Mouse (Mus musculus) urinary bladder, postnatal 10 days (tissue): ENCODE results near the gene Pirt.

Source experiments
- DNase-seq: peaks from one replicate; pipeline ENCODE4 v3.0.0; 2022; ENCODE audit warnings: low spot score

The Pirt gene

DNA sequence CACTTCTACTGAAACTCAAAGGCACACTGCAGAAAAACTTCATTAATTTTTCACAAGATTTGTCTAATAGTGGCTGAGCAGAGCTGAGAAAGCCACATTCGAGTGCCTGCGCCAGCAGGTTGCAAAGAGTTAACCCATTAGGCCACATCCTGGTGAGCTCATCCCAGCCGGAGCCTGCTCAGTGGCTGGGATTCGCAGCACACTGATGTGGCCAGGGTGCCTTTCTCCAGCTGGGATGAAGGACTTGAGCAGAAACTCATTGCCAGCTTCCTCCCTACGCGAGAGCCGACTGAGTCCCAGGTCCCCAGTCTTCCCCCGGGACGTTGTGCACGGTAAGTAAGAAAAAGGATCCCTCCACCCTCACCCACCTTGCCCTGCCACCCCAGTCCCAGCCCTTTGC lies at the start of gene Pirt:
Gene Pirt, plus strand, starts transcription at position 171 of the 400 bp plus-strand sequence.
- no peak for DNase-seq

DNA sequence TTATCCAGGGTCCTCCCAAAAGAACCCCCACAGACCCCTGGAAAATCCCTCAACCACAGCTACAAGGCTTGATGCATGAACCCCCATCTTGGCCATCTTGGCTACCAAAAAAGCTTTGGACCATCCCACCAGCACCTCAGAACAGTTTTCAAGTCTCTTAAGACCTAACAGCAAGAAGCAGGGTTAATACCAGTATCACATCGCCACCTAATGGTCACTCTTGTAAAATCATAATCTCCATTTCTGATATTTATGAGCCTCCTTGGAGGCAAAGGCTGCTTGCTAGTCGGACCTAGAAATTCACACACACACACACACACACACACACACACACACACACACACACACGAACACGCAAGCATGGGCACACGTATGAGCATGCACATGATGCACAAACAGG lies 40.1 kb upstream of the Pirt start:
- DNase-seq, result no peak

DNA sequence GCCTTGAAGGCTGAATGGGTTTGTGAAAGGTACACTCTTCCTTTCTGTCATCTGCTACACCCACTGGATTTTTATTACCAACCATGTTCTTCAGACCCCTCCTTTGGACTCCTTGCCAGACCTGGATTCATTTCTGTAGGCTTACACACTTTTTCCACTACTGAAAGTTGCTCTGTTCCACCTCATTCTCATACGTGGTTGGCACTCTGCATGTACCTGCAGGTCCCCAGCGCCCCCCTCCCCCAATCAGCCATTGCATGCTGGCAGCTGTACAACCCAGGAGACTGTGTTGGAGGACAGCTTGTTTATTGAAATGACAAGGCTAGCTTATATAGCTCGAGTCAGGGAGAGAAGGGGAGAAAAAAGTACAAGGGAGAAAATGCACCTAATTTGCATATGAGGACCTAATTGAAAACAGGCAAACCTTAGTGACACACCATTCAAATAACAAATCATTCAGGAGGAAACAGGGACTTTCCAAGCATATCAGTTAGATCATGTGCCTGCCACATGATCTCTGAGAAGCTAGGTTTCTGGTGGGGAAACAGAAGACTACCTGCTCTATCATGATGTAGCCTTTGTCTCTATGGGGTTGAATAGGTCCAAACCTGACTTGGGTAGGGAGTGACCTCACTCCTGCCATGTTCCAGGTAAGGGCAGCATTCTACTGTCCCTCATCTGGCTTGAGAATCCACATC lies 38.9 kb upstream of the Pirt start:
- no peak for DNase-seq

DNA sequence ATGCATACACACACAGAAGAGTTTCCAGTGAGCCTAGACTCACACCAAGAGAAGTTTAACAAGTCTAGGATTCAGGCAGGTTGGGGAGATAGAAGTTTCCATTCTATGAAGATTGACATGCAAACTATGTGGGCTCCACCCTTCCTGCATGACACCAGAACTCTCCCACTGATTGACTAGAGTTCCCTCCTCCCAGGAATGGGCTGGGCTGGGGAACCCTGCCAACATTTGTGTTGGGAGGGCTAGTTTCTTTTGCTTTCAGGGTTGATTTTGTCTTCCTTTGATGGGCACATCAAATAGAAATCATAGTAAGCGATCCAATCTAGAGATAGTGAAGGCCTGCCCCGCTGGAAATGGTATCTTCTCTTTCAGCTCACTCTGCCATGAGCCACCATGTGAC lies 30.5 kb upstream of the Pirt start:
- no peak for DNase-seq

DNA sequence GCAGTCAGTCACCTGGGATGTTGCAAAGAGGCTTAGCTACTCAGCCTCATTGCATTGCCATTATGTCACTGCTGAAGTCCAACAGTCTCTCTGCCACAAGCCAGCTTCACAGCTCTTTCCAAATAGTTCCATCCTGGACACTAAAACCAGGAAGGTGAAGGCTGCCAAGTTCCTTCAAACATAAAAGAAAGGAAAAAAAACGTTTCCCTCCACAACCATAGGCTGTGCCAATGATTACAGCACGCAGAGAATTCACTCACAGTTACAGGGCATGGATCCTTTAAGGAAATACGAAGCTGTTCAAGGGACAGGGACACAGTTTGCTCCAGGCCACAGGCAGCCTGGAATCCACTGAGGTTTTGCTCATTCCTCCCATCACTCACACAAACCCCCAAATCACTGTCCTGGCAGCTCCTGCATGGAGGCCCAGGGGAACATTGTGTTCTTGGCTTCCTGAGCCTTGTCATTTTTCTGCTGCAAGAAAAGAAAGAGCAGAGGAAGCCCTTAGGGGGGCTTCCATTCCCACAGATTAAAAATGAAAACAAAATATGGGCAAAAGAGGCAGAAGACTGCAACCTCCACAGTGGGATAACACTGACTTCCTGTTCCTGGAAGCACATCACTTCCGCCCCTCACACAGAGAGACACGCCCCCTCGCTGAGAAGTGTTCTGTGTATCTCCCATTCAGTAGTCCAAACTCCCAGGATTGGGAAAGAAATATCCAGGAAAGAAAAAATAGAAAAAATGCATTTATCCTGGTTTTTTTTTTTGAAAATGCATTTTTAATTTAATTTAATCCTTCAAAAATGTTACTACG lies 29.3 kb upstream of the Pirt start:
- DNase-seq, result no peak

DNA sequence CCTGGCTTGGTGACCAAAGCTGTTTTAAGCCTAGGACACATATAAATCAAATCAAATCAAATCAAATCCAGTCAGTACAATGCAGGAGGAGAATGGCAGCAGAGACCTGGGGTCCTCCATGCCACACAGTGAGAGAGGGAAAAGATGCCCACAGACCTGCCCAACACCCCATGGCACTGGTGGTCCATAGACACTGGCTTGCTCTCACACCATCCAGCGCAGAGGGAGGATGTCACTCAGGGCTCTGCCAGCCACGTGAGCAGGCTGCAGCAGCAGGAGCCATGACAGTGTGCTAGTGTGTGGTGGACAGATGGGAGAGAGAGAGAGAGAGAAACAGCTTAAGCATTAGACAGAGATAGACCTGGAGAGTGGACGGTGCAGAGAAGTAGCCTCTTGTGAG lies 19.2 kb upstream of the Pirt start:
- DNase-seq, result no peak

DNA sequence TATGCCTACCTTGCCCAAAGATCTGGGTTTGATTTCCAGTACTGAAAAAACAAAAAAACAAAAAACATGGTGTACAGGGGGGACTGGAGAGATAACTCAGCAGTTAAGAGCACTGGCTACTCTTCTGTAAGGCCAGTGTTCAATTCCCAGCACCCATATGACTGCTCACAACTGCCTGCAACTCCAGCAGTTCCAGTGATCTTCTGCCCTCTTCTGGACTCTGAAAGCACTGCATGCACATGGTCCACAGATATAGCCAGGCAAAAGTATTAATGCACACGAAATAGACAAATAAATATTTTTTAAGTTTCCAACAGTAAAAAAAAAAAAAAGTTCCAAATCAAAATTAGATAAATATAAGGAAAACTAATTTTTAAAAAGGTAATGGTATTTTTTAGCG lies 13.0 kb upstream of the Pirt start:
- DNase-seq, result no peak

DNA sequence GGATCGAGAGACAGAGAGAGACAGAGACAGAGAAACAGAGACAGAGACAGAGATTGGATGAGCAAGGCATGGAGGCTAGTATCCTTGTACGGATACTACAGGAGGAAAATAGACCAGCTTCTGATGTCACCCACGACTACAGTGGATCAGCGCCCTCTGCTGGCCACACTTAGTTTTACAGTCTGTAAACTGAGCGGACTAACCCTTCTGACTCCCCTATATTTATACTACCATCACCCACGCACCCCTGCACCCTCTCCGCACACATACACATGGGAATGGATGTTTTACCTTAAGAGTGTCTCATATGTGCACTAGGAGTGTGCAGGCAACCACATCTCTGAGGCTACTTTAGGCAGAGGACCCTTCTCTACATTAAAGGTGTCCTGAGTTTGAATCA lies 12.4 kb upstream of the Pirt start:
- no peak for DNase-seq

DNA sequence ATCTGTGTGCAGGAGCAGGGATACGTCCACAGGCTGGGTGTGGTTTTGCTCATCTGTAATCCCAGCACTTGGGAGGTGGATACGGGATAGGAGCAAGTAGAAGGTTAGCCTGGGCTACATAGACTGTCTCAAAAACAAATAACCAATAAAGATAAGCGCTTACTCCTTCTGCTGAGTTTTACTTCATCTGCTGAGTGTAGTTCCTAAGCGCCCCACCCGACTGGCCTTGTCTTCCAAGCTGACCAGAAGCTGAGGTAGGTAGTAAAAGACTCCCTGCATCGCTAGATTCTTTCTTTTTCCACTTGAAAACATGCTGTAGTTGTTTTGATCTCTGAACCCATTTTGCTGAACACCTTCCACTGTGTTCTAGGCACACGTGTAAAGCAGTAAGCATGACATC lies 9.0 kb upstream of the Pirt start:
- DNase-seq, result no peak

DNA sequence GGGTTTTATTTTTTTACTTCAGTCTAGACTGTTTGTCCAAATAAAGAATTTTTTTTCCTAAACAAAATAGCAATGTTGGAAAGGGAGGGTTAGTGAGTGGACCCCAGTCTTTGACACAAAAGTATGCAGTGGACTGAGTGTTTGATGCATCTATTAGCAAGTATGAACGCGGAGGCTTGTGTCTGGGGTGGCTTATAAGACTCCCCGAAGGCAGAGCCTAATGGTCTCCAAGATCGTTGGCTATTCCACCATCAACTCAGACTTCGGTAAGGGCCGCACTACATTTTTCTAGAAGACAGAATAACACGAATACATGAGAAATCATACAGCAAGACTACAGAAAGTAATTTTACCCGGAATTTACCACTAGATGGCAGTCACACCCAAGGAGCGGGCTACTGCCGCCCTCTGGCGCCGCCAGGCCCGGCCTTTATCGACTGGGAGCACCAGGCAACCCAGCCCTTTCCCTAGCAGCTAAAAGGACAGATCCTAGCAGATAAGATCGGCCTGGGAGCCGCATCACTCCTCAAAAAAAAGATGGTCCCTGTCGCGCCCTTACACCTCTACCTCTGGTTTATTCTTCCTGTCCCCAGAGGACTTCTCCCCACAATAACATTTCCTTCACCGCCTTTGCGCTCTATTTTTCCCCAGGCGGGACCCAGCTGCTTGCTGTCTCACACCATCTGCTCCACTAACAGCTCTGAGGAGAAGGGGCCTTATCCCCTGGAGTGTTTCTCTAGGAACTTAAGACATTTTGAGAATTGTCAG lies 6.0 kb upstream of the Pirt start:
- no peak for DNase-seq

DNA sequence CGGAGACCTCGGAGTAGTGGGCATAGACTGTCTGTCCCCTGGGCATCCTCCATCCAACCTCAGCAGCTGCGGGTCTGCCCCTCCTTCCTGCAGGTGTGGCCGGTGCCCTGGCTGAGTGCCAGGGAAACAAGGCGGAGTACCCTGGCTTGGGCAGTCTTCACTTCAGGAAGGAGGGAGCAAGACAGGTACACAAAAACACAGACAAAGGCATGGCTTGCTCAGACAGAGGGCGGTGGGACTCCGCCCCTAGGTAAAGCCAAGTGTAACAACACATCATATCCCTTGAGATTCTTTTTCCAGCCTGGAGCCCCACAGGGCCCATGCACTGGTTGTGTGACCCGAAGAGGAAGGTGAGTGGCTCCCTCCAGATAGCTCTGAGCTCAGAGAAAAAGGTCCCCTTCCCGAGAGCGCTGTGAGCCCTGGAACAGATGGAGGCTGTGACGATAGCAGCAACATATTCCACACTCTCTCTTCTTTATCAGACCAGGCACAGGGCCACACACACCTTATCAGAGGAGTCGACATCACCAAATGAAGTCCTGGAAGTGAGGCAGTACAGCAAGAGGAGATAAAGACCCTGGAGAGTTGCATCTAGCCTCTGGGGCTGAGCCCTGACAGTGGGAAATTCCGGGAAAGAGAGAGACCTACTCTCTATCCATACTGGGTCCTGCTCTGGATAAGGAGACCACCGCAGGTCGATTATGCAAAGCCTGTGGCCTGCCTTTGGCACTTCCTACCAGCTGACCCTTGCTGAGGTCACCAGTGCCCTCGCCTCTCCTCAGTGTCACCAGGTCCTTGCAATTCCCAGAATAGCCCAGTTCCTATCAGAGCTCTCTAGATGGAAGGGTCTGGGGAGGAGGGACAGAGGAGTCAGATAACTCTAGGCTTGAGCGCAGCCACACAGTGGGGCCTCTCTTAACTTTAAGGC lies 1.0 kb downstream of the Pirt start:
- no peak for DNase-seq

DNA sequence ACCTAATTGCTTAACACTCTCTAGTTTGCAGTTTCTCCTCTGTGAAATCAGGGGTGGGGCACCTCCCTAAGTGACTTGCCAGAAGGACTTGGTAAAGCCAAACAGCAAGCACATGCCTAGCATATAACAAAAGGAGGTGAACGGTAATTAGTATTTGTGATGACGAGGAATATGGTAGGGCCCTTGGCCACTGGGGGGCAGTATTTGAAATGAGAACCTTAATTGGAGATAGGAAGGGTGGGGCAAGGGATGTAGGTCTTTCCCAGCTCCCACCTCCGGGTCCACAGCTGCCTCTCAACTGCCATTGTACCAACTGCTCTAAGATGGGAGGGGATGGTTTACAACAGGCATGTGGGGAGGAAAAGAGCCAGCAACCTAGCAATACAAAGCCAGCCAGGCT lies 2.5 kb downstream of the Pirt start:
- no peak for DNase-seq

DNA sequence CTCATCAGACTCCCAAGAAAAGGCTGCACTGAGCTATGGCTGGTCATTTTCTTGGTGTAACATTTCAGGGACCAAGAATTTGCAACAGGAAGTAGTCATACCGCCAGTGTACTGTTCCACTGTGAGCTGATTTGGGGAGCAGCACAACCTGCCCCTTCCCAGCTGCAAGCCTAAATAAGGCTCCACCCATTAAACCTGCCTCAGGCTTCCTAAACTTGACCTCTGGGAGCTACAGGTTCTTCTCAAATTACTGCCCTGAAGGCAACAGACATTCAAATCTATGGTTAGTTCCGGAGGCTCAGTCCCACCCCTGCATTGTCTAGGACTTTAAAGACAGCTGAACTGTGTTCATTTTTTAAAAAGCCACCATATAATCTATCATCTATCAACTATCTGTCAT lies 8.2 kb downstream of the Pirt start:
- no peak for DNase-seq

DNA sequence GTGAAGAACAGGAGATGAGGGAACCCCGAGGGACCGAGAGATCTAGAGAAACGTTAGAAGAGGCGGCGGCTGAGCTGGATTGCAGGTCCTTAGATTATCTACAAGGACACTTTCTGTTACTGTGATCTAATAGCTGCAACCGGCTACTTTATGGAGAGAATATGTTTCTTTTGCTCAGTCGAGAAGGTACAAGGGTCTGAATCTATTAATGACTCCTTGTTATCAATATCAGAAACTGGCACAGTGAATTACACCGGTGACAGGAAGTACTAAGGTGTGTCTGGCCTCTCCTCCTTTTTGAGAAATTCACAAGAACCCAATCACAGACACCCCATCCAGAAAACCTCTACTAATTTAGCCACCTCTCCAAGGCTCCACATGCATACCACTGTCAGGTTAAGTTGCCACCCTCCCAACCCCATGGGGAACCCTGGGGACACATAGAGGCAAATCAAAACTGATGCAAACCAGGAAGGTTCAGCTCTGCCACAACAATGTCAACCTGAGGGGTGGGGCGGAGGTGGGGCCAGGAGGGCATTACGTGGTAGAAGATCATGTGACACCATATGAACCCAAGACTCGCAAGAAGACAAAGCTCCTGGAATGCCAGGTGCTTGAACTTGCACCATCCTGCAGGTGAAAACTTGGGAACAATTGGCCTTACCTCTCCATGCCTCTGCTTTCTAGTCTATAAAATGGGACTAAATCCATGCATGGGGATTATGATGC lies 12.5 kb downstream of the Pirt start:
- no peak for DNase-seq

DNA sequence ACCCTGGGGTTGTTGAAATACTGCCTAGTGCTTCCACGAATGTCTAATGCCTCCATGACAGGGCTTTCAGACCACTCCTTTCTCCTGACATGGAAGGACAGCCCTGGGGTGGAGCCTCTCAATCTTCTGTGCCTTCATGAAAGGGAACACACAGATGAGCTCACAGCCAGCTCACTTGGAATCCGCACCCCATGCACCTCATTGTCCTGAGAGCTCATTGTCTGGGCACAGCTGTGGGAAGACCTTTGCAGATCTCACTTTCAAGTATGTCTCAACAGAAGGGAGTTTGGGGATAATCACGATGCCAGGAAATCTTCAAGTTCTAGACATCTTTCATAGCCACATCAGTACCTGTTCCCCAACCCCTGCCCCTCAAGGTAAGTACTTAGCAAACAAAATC lies 16.5 kb downstream of the Pirt start:
- no peak for DNase-seq

DNA sequence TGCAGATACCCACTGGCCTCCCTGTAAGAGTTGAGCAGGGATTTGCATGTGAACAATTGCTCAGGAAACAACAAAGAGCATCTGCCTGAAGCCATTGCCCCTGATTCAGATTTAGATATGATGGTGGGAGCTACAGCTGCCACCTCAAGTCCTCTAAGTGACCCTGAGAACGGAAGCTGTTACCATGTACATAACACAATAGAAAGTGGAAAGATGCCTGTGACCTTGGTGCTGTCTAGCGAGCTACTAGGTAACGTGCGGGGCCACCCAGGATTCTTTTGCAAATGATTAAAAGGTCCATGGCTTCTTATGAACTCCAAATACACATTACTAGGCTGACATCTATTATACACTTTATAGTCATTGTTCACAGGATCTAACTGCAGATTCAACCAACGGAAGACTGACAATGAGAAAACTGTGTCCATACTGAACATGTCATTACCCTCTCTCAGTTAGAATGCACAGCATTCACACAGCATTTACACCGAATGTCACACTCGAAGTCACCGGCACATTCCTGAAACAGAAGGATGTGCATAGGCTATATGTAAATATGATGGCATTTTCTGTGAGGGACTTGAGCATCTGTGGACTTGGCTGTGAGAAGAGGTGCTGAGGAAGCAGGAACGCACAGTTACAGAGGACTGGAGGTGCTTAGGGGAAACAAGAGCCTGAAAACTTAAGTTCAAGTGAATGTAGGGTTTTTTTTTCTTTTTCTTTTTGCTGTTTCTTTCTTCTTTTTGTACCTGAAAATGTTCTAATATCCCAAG lies 21.2 kb downstream of the Pirt start:
- DNase-seq, result no peak

DNA sequence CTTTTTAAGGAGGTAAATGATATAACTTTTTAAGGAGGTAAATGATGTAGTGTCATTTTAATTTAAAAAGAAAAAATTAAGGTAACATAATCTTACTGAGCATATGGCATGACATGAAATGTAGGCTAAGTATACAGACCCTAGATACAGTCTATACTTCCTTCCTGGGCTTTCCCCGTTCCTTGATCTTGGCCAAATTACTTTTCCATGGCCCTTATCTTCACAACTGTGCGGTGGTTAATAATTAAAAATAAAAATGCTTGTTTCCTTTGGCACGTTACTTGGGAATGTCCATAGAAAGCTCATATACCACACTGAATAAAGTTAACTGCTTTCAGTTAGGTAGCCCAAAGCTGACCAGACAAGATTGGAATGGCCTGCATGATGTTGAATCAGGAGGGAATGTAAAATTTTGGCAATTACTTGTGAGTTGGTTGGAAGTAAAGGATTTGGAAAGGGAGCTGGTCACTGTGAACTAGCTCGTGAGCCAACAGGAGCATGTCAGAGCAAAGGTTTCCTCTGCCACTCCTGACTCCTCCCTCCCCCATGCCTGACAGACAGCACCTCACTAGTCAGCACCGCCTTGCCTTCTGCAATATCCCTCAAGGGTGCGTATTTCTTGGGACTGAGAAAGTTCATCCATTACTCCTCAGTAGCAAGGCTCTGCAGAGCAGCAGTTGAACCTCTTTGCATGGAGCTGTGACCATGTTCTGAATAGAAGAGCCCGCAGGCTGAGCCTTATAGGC lies 22.8 kb downstream of the Pirt start:
- DNase-seq, result no peak

DNA sequence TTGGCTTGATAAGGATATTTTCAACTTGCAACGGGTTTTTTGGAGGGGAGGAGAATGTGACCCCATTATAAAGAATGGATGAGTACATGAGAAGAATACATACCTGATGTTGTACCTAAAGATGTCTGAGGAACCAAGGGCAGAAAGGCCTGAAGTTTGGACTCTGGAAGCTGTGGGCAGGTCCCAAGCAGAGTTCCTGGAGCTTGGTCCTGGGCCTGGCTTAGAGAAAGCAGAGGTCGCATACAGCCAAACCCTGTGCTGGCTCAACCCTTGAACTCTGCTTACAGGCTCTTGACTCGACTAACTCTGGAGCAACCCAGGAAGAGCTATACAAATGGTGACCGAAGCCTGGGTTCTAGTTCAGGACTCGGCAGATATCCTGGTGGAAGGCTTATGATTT lies 30.2 kb downstream of the Pirt start:
- DNase-seq, result no peak

DNA sequence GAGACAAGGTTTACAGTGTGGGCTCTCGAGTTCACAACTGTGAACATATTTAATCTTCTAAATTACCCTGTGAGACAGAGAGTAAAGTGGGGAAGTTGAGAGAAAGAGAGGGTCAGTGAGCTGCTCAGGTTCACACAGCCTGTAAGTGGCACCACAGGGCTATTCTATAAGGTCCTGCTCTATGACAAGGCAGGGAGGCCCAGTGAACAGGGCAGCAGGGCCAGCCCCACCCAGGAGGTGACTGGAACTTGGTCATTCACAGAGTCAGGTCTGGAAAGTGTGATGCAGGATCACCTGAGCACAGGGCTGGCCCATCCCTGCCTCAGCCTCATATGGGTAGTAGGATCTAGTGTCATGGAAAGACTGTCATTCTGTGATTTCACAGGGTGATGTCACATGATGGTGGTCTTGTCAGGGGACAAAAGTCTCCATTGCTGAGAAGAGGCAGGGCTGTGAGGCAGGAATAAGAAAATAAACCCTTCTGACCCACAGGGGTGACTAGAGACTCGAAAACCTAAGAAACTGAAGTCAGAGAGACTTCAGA lies 33.5 kb downstream of the Pirt start:
- DNase-seq, result no peak
